Mouse (Mus musculus) liver, postnatal 0 days (tissue): ENCODE measurements around the gene Pno1.

Source experiments
- CTCF ChIP-seq: sonication (generic); IDR thresholded peaks from 2 replicates; pipeline ENCODE4 v1.5.1; 2016; ENCODE audit warnings: antibody characterized with exemption, low read depth
- EP300 ChIP-seq: IDR thresholded peaks from 2 replicates; pipeline ENCODE4 v1.6.1; 2016; ENCODE audit warnings: antibody characterized with exemption, low read depth, mild to moderate bottlenecking

- TF ChIP-seq EP300: no peak
- TF ChIP-seq CTCF: no peak
Observed at GRCm38 (mm10) chr11:17181807-17182206, 29.6 kb downstream of the Pno1 start, which contains the start of gene Wdr92.
